Mouse (Mus musculus) spleen, postnatal 0 days (tissue): ENCODE results near the gene 4930426L09Rik. TPM values are rescaled to one million over a fixed set of nuclear protein-coding genes. Genes with fewer than 3 reads are reported as not detected.

ENCODE experiments used
- polyA plus RNA-seq: library from polyadenylated mRNA; unstranded; fragments of >200 nt; fragmentation: Nextera tagmentation; extraction: Ambion mirVana; gene quantifications from 2 replicates; pipeline ENCODE4 v1.2.1, GENCODE M21; 2015

The 4930426L09Rik gene
- 0.51 and 1.0 TPM in 2 replicates for polyA plus RNA-seq

GRCm38 (mm10) chr2:18998054-18998478, at the start of gene 4930426L09Rik, which contains the start of gene Pip4k2a:
4930426L09Rik (plus strand) TSS chr2:18998343.
Pip4k2a (minus strand) TSS chr2:18998126.

Other genes starting within 250 kb of the 4930426L09Rik start
- 20.4 and 20.8 TPM in 2 replicates for gene Pip4k2a, start 217 bp upstream of the 4930426L09Rik start, polyA plus RNA-seq
- gene Armc3, start 201.0 kb downstream of the 4930426L09Rik start, polyA plus RNA-seq = 0.82 and 1.0 TPM in 2 replicates